Mouse (Mus musculus) lung, postnatal 0 days (tissue): Measurements from ENCODE around the gene Dlgap1.

ENCODE experiments used
- CTCF ChIP-seq: IDR thresholded peaks from 2 replicates; pipeline ENCODE4 v1.5.1; 2016; ENCODE audit warnings: antibody characterized with exemption, mild to moderate bottlenecking
- EP300 ChIP-seq: IDR thresholded peaks from 2 replicates; pipeline ENCODE4 v1.6.1; 2016; ENCODE audit warnings: antibody characterized with exemption, mild to moderate bottlenecking, control low read depth

DNA sequence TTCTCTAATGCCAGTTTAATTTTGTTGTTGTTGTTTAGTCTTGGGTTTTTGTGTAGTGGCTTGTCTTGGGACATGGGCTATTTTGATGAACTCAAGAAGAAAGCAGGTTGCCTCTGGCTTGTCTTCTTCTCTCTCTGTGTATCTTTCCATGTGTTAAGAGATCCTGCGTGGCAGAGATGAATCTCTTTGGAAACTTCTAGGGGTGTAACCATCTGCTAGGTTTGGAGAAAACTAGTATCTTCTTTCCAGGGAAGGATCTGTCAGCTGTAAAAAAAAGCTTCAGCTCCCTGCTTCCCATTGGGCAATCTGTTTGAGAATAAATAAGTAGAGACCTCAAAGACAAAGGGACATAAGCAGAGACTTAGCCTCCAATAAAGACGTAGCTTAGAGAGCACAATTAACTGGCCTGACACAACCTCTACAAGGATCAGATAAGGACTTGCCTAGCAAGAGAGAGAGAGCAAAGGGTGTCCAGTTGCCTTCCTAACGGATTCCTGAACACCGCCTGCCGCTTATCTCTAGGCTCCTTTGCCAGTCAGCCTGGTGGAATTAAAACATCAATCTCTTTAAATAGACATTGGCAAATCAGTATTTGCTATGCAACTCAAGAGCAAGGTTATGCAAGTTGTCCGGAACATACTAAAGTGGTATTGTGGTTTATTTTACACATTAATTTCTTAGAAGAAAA lies 13.5 kb downstream of the Dlgap1 start:
- TF ChIP-seq CTCF, result no peak
- TF ChIP-seq EP300, result no peak
